Mouse (Mus musculus) regulatory T cell (primary cell): ENCODE measurements around the gene Mad2l1.

Experiments used
- in situ Hi-C: fragments of 300-600 bp; cut with MboI, MseI; formaldehyde crosslinking; loops from one replicate; pipeline ENCODE4 v1.15.1; 2025; ENCODE audit warnings: high pct_unique_total_duplicates

Gene Mad2l1

DNA sequence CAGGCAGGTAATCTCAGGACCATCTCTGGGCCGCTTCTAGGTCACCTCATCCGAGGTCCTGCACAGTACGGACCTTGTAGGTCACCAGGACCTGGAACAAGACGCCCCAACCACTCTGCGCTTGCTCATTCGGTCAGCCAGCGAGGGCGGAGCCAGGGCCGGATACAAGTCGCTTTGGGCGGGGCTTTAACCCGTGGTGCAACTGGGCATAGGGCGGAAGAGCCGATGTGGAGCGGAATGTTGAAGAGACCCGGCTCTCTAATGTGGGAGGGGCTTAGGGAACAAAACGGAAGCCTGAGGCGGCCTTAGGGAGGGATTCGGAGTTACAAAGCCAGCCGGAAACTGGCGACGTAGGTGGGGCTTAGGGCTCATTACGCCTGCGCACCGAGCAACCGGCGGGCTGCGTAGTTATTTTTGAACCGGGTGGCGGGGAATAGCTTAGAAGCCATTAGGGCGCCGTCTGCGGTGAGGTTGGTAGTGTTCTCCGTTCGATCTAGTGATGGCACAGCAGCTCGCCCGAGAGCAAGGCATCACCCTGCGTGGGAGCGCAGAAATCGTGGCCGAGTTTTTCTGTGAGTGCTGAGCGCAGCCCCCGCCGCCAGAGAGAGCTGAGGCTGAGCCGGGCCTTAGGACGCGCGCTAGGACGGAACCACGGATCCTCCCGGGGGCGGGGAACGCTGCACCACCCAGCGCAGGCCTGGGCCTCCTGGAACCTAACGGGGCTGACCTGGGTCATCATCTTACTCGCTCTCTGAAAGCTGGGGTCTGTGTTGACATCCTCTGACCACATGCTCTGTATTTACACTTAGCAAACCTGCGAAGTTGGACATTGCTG is at the start of gene Mad2l1:
Gene Mad2l1, plus strand, starts transcription at position 363 of the 835 bp plus-strand sequence.
- in situ Hi-C loops = no loop called here

DNA sequence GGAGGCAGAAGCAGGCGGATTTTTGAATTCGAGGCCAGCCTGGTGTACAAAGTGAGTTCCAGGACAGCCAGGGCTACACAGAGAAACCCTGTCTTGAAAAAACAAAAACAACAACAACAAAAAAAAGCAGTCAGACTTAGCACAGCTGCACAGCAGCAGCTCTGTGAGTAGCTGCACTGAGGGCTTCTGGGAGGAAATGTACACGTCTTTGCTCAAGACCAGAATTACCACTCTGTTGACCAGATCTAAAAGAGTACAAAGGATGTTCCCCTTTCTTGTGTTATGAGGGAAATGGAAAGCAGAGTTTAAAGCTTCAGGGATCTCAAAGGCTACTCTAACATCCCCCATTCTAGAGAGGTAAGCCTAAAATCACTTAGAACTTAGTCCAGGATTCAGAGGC is 41.5 kb upstream of the Mad2l1 start:
- in situ Hi-C loops = no loop called here

DNA sequence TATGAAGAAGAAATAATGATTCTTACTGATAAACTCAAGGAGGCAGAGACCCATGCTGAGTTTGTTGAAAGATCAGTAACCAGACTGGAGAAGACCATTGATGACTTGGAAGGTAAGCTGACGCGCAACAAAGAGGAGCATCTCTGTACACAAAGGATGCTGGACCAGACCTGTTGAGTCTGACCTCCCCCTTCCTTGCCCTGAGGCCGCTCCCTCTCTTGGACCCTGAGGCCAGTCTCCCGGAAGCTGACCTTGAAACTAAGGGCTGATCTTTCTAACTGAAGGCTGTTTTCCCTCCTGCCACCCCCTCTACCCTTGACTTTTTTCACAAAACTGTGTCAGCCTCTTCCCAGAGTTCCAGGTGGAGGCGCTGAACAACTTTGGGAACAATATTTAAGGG is 18.8 kb upstream of the Mad2l1 start:
- in situ Hi-C loops = no loop called here

DNA sequence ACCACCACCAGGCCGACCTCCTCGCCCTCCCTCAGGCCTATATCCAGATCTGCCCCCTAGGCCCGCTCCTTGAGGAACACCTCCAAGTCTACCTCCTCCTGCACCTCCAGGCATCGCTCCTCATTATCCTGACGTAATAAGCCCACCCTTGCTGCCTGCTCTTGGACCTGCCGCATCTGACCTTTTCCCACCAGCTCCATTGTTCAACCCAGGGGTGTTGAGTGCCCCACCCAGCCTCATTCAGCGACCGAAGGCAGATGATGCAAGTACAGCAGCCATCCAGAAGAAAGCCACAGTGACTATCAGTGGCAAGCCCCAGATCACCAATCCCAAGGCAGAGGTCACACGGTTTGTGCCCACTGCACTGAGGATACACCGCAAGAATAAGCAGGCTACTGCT is 6.8 kb upstream of the Mad2l1 start:
- in situ Hi-C loops = loop anchor here (5.0 kb wide), 2 partner anchors 861 to 1401 kb away; no protein-coding TSS in a partner anchor

DNA sequence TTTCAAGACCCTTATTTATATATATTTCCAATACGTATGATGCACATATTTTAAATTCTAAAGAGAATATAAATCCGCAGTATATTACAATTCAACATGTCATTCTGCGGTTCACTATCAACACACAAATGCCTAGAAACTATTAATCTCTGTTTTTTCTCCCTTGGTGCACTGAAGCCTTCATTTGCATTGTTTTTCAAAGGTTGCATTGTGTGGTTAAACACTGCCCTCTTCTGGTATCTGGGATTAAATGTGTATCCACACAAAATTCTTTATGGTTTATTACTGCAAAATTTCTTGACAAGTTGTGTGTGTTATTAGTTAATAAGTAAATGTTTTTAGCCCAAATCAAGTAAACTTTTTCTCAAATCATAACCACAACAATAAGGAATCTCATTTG is 1.9 kb upstream of the Mad2l1 start:
- in situ Hi-C loops = no loop called here

DNA sequence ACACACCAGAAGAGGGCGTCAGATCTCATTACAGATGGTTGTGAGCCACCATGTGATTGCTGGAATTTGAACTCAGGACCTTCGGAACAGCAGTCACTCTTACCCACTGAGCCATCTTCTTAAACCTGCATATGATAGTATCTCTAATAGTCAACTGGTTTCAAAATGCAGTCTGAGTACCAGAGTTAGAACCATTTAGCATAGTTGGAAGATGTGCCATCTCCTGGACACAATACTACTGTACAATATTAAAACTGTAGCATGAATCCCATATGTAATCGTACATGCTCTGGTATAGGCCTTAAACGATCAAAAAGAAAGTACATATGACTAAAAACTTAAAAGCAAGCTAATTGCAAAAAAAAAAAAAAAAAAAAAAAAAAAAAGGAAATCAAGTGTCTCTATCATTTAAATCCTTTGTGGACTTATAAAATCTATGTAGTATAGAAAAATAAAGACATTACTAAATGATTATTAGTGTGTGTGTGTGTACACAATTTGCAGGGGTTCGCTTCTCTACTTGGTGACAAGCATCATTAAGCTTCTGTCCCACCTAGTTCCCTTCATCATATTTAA is 736 bp upstream of the Mad2l1 start:
- in situ Hi-C loops = no loop called here

DNA sequence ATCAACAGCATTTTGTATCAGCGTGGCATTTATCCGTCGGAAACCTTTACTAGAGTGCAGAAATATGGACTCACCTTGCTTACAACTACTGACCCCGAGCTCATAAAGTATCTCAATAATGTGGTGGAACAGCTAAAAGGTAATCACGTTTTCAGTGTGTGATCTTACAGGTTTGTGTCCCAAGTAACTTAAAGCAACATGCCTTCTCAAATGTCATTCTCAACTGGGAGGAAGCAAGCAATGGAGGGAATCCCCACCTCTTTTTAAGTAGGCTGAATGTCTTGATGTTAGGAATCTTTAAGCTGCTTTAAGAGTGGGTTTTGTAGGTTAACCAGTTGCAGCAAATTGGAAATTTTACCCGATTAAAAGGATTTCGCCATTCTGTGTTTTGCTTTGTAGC is 776 bp downstream of the Mad2l1 start:
- in situ Hi-C loops = no loop called here

DNA sequence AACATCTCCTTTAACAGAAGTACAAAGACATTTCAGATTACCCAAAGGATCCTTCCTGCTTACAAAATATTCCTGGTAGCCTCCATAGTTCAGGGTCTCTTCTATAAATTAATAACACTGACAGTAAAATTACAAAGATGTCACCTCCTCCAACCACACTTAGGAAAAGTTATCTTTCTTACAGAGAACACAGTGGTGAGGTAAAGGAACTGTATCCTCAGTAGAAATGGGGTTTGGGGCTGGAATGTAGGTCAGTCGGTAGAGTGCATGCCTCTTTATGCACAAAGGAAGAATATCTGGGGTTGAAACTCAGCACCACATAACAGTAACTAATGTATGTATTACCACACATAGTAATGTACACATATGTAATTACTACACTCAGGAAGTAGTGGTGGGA is 24.8 kb downstream of the Mad2l1 start, which contains the start of gene Vmn1r32:
Gene Vmn1r32, minus strand, starts transcription at position 101 of the 400 bp plus-strand sequence.
- in situ Hi-C loops = no loop called here

DNA sequence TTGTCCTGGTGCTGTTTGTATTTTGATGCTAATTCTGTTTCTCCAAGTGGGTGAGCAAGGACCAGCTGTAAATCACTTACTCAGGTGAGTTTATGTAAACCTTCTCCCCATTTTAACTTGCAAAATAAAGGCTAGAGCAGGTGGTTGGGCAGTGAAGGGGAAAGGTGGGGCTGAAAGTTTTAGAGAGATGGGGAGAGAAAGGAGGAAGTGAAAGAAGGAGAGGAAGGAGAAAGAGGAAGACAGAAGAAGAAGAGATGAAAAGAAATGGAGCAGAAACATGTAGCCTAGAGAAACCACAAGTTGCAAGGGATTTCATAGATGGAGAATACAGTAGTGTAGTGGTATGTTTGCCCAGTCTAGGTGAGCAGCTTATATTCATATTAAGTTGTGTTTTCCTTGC is 60.6 kb downstream of the Mad2l1 start:
- in situ Hi-C loops = no loop called here
